Mouse (Mus musculus): ENCODE measurements around the gene Trim56.

GRCm38 (mm10) chr5:137102575-137103522 is 13.2 kb downstream of the Trim56 start:
- TF ChIP-seq CTCF (IDR thresholded peaks at IDR 0.05; ENCODE audit: low read depth) (no peak), EP300 (optimal IDR thresholded peaks at IDR 0.05) (no peak)

All from stomach, postnatal 0 days (tissue).